Comparison of ENCODE assay signal across 22 mouse cellular contexts in genomic region chr4:51599984-51600747, GRCm38 (mm10).
A peak's percentile ranks its signal among the peaks of the same experiment; 100 is the strongest.
DNase-seq lines count a peak whose midpoint lies in the region; ATAC-seq and TF ChIP-seq lines count a peak whose summit lies in the region.
"Had no signal": no experiment of that assay in that cellular context is flagged by ENCODE, and none has a peak within 500 bp of the region (broad histone marks: within the 10 kb centered on the region; RNA-seq: fewer than 3 reads in every experiment).

No protein-coding gene starts in this region.

- 87% methylated on average over 6 of the region's 6 CpGs for WGBS in embryonic facial prominence, embryonic 10.5 days

- H3K79me2 ChIP-seq in C2C12 (ENCODE audit: control insufficient read depth, insufficient read depth): no peaks in the 10 kb centered on the region

- no peak overlapping the region for H3K4me3 ChIP-seq in C2C12 (ENCODE audit: insufficient read depth, poor library complexity, severe bottlenecking)
- H3K4me3 ChIP-seq in embryonic facial prominence, embryonic 10.5 days: no peak overlapping the region
- H3K4me3 ChIP-seq: embryonic facial prominence, embryonic 13.5 days; erythroblast, embryonic 14.5 days; forebrain, embryonic 13.5 days; gastrocnemius, adult 2 months; hindbrain, embryonic 12.5 days; hindbrain, embryonic 15.5 days had no signal

- no peaks in the 10 kb centered on the region for H3K9me3 ChIP-seq in embryonic facial prominence, embryonic 10.5 days
- H3K9me3 ChIP-seq: embryonic facial prominence, embryonic 13.5 days; forebrain, embryonic 13.5 days; hindbrain, embryonic 12.5 days; hindbrain, embryonic 15.5 days had no signal

- H3K27ac ChIP-seq in embryonic facial prominence, embryonic 10.5 days (replicated peaks): no peak overlapping the region
- H3K27ac ChIP-seq: embryonic facial prominence, embryonic 13.5 days; forebrain, embryonic 13.5 days; gastrocnemius, adult 2 months; hindbrain, embryonic 12.5 days; hindbrain, embryonic 15.5 days had no signal

- no peaks in the 10 kb centered on the region for H3K79me3 ChIP-seq in C2C12 (ENCODE audit: low read depth)

- H3K27me3 ChIP-seq in C2C12 (ENCODE audit: control insufficient read depth, insufficient read depth, insufficient read length): no peaks in the 10 kb centered on the region
- H3K27me3 ChIP-seq in embryonic facial prominence, embryonic 10.5 days (replicated peaks; ENCODE audit: low read depth, poor library complexity, severe bottlenecking): no peaks in the 10 kb centered on the region
- H3K27me3 ChIP-seq: embryonic facial prominence, embryonic 13.5 days; forebrain, embryonic 13.5 days; hindbrain, embryonic 12.5 days; hindbrain, embryonic 15.5 days had no signal

- no peaks in the 10 kb centered on the region for H3K4me1 ChIP-seq in embryonic facial prominence, embryonic 10.5 days
- H3K4me1 ChIP-seq: embryonic facial prominence, embryonic 13.5 days; forebrain, embryonic 13.5 days; hindbrain, embryonic 12.5 days; hindbrain, embryonic 15.5 days had no signal

- TF ChIP-seq CTCF in C2C12 (IDR thresholded peaks at IDR 0.05; ENCODE audit: control insufficient read depth, insufficient read depth, insufficient read length): no peak

- no peak overlapping the region for H3ac ChIP-seq in C2C12 (ENCODE audit: control insufficient read depth, insufficient read length, low read depth)

- ATAC-seq in CD4-positive, CD25-positive, alpha-beta regulatory T cell, adult 4 months: no peak
- ATAC-seq: activated CD4-positive, CD25-positive, alpha-beta regulatory T cell, adult 4 months; forebrain, embryonic 13.5 days; forebrain, embryonic 16.5 days had no signal

- H3K36me3 ChIP-seq in C2C12 (ENCODE audit: control insufficient read depth, insufficient read depth): no peaks in the 10 kb centered on the region
- no peaks in the 10 kb centered on the region for H3K36me3 ChIP-seq in embryonic facial prominence, embryonic 10.5 days (replicated peaks)
- H3K36me3 ChIP-seq: embryonic facial prominence, embryonic 13.5 days; hindbrain, embryonic 12.5 days; hindbrain, embryonic 15.5 days had no signal

- DNase-seq in adipocyte (ENCODE audit: low spot score): peak; percentile 31
- peak; percentile 20 for DNase-seq in mesoderm, embryonic 11.5 days (ENCODE audit: low read depth, low spot score)
- DNase-seq in embryonic facial prominence, embryonic 10.5 days (ENCODE audit: low spot score): no peak
- no peak for DNase-seq in frontal cortex, postnatal 36 days (ENCODE audit: low spot score in 2 of 2)
- DNase-seq: adrenal gland, postnatal 10 days; cerebellum, adult 11 months; cerebellum, adult 2 months; cerebellum, adult 9-11 months; cerebellum, postnatal 25 days; gastrocnemius, adult 2 months; gastrocnemius, postnatal 14 days; heart, adult 11 months; kidney, adult 11 months had no signal

TF ChIP-seq in C2C12, 6 proteins besides CTCF, POLR2A, EP300 and RAD21:
- TF ChIP-seq CEBPB (IDR thresholded peaks at IDR 0.05; ENCODE audit: low read depth): no peak
- no peak for TF ChIP-seq MAX (IDR thresholded peaks at IDR 0.05)
- TF ChIP-seq FOSL1 (IDR thresholded peaks at IDR 0.05; ENCODE audit: insufficient read depth, low read length, poor library complexity, severe bottlenecking): no peak
- peak; percentile 84 for TF ChIP-seq MYOD1 (IDR thresholded peaks at IDR 0.05; ENCODE audit: control insufficient read depth, insufficient read length, low read depth)
- TF ChIP-seq MYOG (IDR thresholded peaks at IDR 0.05; ENCODE audit: control insufficient read depth, extremely low read depth, insufficient read length): no peak
- TF ChIP-seq USF1 (IDR thresholded peaks at IDR 0.05; ENCODE audit: low read depth): no peak

Comparison
In these comparisons a context has a peak if more than half of its experiments do, and no peak if none do; other contexts are left out.
1. DNase-seq: peak in adipocyte (single experiment) and mesoderm, embryonic 11.5 days (single experiment); none in embryonic facial prominence, embryonic 10.5 days (single experiment) and frontal cortex, postnatal 36 days (0 of 2).